Mouse (Mus musculus): ENCODE results near the gene Errfi1.
"Not testable (repeated sequence)": the region's sequence is repeated elsewhere in the genome, so short reads cannot be mapped to it uniquely, and the experiment has no call there.

Errfi1 gene

DNA sequence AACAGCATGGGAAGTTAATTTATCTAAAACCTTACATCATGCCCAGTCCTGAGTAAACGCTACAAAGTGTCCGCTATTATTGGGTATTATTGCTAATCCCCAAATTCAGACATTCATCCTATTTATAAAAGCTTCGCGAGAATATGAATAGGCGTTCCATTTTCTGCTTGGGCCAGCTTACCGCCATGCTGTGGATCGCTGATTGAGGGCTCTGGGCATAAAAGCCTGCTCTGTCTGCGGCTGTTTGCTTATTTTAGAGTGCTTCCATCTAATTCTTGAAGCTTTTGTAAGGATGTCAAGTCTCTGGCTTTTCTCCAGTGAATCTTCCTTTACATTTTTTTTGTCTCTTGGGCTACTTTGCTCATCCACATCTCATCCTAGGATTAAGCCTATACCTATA, 7.4 kb upstream of the Errfi1 start:
- DNase-seq (ENCODE audit: low read depth, low spot score) = no peak

DNA sequence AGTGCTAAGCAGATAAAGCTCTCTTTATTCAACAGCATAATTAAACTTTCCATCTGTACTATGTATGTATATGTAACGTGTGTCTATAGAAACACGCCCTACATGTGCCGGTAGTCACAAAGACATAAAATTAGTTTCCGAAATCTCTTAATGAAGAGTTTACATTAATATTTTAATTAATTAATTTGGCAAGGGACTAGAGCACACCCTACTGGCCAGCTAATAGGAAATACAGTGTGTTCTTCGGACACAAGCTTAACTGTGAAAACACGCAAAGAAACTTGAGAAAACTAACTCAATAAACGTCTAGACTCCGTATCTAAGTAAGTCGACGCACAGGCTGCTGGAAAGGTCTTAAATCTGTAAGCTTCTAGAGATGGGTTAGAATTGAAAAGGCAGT, 3.8 kb upstream of the Errfi1 start:
- DNase-seq (ENCODE audit: low read depth, low spot score) = no peak

DNA sequence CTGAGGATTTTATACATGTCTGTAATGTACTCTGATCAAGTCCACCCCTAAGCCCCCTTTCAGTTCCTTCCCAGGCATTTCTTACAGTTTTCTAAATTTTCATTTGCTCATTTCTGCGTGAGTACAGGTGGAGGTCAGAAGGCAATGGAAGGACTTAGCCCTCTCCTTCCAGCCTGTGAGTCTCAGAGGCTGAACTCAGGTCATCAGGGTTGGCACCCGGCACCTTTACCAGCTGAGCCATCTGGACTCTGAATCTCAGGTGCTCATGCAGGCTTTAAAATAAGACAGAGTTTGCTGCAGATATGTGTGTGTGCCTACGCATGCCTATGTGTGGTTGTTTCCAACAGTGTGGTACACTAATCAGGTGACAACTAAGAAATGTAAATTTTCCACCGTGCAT, 2.8 kb upstream of the Errfi1 start:
- DNase-seq (ENCODE audit: low read depth, low spot score) = no peak

DNA sequence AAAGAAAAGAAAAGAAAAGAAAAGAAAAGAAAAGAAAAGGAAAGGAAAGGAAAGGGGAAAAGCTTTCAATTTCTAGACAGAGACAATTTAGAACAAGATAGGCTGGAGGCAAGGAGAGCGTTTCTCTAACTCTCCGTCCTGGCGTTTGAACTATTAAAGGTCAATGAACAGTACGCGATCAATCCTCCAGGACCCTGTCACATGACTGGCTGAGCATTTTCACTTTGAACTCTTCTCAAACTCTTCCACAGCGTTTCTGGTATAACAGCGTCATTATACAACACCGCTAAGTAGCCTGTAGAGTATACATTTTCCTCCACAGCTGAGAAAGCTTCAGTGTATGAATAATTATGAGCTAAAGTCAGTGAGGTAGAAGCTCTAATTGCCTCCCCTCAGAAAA, 1.7 kb upstream of the Errfi1 start:
- DNase-seq (ENCODE audit: low read depth, low spot score) = no peak

DNA sequence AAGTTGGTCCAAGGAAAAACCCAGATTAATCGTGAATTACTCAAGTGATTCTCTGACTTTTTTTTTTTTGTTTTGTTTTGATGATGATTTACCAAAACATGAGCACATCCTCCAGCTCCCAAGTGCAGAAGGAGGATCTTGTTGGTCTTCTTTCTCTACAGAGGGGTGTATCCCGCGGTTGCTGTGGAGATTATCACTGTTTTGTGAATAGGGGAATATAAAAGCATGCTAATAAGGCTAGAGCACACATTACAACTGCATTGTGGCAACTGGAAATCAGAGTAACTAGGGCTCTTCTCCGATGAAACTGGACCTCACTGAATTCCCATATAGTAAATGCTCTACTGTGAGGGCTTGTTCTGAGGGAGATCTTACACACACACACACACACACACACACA, 1.2 kb upstream of the Errfi1 start:
- no peak for DNase-seq (ENCODE audit: low read depth, low spot score)

DNA sequence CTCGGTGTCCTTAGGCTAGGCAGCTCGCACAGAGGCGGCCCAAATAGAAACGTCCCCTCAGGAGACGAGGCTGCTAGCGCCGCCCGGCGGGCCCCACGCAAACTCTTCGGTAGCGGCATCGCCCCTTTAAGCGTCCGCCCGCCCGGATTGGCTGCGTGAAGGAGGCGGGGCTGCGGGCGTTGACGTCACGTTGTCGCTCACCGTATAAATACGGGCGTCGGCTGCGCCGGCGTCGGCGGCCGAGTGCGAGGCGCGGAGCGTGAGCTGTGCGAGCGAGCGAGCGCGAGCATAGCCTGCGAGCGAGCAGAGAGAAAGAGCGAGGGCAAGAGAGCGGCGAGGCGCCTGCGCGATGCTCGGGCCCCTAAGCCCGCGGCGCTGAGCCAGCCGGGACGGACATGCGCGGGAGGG, 1.1 kb downstream of the Errfi1 start:
- peak; percentile 99 for DNase-seq (ENCODE audit: low read depth, low spot score)

DNA sequence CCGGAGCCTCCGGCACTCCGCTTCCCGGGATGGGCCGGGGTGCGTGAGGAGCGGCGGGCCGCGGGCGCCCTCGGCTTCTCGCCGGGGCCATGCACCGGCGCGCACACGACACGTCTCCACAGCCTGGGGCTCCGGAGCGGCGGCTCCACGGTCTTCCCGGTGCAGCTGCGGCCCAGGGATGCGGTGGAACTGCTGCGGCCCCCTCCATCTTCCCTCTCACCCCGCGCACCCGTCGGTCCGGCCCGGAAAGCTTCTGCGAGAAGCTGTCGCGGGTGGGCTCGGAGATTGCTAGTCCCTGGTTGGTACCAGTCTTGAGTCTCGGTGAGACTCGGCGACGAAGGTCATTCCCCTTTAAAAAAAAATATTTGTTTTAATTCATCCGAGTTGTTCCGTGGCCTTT, 1.6 kb downstream of the Errfi1 start:
- no peak for DNase-seq (ENCODE audit: low read depth, low spot score)

DNA sequence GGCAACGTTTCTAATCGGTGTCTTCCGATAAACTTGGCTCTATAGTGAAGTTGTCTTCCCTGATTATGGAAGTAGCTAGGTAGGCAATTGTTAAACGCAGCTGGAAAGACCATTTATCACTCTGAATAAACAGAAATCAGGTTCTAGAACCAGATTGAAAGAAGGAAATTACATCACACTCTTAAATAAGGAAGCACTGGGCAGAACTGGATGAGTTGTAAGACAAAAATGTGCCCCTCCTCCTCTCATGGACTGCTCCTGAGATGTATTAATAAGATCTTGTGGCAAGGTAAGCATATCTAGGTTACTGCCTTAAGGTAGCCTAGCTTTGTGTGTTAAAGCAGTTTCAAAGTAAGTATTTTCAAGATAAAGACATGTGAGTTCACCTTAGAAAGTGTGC, 6.8 kb downstream of the Errfi1 start:
- no peak for DNase-seq (ENCODE audit: low read depth, low spot score)

DNA sequence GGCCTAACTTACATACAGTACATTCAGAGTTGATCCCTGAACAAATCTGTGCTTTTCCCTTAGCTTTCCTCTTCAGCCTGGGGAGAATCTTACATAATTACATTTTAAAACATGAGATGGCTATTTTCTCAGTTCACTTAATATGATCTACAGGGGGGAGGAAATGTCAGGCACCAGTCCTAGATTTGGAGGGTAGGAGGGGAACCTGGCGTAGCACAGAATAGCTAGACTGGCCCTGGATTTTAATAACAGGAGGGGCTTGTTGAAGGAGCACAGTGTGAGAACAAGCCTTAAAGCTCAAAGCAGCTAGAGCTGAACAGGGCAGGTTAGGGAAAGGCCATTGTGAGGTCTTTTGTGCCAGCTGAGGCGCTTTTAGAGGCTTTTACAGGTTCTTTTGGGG, 7.4 kb downstream of the Errfi1 start:
- DNase-seq (ENCODE audit: low read depth, low spot score) = no peak

DNA sequence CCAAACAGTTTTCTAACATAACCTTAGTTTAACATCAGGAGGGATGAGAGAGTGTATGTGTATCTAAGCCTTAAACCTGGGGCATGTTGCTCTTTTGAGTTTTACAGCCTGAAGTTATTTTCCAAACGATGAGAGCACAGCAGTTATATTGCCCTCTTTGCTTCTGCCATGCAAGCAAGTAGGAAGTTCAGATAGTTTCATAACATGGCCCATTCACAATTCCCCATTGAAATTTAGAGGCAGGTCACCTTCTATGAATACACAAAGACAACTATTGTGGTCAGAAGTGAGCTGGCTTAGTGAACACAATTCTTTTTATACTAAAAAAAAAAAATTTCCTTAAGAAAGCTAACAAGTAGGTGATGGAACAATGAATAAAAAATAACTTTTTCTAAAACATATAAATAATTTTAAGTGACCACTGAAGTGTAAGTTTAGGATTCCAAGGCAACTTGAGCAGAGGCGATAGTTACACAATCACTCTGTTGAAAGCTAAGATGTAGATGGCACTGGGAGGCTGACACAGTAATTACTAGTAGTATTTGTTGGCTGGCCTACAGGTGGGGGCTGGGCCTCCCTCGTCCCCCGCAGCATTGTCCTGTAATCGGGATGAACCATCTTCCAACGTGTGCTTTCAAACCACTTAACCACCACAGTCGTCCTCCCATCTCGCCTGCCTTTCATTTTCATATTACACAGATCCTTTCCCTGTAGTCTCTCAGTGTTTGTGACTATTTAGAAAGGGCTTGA, 9.1 kb downstream of the Errfi1 start:
- DNase-seq (ENCODE audit: low read depth, low spot score) = no peak

DNA sequence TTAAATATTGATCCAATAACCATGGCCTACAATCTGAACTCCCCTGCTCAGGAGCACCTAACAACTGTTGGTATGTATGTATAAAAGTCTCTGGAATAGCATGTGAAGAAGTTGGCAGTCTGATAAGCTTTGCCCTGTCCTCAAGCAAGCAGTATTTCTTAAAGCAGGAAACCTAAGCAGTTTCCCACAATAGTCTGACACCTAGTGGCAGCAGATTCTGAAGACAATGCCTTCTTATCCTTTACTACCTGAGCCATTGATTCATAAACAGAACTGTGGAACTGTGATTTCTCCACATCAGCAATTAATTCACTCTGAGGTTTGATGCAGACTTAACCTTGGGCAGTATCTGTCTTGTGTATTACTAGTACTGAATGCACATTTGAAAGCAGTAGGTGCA, 11.7 kb downstream of the Errfi1 start:
- no peak for DNase-seq (ENCODE audit: low read depth, low spot score)

DNA sequence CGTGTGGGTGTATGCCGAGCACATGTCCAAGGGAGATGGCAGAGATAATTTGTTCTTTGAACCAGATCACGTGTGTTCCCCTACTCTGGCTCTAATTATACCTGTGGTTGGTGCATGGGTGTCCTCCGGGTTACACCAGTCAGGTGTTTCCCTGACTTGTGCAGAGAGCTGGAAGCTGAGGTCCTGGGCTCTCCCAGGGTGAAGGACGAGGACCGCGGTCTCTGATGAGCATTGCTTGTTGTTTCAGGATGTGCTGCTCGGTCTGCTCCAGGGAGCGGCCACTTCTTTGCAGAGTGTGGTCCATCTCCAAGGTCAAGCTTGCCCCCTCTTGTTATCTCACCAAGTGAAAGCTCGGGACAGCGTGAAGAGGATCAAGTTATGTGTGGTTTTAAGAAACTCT, 12.3 kb downstream of the Errfi1 start:
- no peak for DNase-seq (ENCODE audit: low read depth, low spot score)

DNA sequence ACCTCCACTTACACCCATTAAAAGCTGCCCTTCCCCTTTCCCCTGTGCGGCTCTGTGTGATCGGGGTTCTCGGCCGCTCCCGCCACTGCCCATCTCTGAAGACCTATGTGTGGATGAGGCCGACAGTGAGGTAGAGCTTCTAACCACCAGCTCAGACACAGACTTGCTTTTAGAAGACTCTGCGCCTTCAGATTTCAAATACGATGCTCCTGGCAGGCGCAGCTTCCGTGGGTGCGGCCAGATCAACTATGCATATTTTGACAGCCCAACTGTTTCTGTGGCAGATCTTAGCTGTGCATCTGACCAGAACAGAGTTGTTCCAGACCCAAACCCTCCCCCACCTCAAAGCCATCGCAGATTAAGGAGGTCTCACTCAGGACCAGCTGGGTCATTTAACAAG, 12.8 kb downstream of the Errfi1 start:
- no peak for DNase-seq (ENCODE audit: low read depth, low spot score)

DNA sequence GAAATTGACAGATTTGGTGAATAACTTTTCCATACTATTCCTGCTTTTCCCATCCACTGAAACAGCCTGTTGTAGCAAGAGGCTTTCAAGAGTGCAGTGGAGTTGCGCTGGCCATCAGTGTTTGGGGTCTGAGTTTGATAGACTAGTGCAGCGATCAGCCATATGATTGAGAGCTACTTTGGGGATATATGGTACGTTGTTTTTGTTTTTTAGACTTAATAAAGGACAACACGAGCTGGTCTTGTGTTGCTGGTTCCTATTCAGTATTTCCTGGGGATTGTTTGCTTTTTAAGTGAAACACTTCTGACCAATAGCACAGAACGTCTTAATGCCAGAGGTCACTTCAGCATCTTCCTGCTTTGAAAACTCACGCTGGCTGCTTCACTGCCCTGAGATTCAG, 14.4 kb downstream of the Errfi1 start:
- DNase-seq (ENCODE audit: low read depth, low spot score) = no peak

DNA sequence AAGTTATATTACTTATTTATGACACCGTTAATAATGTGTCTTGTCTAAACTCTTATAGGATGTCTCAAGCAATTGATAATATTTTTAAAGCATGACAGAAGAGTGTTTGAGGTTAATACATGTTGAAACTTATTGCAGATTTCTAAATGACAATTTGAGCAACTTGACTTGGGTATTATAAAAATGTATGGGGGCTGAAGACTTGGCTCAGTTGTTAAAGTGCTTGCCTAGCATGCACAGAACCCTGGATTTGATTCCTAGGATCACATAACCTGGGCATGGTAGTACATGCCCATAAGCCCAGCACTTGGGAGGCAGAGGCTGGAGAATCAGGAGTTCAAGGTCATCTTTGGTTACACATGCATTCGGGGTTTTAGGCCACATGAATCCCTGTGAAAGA, 15.1 kb downstream of the Errfi1 start:
- DNase-seq (ENCODE audit: low read depth, low spot score) = no peak

DNA sequence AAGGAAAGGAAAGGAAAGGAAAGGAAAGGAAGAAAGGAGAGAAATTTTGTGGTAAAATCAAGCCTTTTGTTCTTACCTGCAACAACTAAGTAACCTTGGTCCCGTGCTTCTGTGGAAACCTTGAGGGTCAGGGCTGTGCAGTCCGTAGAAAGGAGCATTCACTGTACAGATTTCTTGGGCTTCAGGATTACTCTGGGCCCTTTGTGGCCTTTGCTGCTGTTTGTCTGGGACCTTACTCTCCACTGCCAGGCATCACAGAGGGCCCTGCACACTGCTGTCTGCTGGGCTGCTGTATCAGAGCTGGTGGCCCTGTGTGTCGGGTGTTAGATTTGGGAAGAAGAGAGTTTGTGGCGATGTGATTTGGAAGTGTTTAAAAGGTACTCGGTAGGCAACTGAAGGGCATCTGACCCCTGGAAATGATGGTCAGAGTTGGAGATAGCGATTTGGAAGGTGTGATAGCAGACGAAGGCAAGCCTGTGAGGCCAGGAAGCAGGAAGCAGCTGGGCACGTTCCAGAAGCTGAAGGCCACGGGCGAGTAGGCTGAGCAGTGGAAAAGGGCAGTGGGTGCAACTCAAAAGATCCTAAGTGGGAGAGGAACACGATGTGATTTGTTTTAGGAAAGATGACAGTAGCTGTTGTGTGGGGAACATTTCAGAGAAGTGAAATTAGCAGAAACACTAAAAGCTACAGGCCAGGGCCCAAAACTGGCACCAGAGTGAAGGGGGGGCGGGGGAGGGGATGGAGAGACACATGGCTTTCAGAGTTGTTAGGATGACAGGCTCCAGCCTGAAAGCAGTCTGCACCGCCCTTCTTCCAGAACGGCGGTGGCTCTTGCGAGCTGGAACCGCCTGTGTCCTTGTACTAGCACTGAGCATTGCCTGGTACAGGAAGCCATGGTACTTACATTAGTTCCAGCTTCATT, 15.8 kb downstream of the Errfi1 start:
- DNase-seq (ENCODE audit: low read depth, low spot score) = no peak

DNA sequence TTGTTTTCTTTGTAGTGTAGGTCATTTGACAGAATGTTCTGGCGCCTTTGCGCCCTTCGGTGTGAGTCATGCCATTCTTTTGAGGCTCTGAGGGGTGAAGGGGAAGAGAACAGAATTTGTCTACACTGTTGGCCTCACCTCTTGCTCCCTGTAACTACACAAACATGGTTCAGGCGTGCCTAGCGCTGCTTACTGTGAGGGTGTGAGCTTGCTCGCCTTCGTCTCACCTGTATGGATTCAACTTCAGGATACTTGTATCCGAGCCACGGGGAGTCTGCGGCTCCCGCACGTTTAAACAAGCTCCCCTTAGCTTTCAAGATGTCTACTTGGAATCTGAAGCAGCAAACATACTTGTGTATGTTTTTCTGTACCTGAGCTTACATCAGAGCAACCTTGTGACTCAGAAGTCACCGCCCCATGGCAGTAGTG, 17.3 kb downstream of the Errfi1 start:
- no peak for DNase-seq (ENCODE audit: low read depth, low spot score)

DNA sequence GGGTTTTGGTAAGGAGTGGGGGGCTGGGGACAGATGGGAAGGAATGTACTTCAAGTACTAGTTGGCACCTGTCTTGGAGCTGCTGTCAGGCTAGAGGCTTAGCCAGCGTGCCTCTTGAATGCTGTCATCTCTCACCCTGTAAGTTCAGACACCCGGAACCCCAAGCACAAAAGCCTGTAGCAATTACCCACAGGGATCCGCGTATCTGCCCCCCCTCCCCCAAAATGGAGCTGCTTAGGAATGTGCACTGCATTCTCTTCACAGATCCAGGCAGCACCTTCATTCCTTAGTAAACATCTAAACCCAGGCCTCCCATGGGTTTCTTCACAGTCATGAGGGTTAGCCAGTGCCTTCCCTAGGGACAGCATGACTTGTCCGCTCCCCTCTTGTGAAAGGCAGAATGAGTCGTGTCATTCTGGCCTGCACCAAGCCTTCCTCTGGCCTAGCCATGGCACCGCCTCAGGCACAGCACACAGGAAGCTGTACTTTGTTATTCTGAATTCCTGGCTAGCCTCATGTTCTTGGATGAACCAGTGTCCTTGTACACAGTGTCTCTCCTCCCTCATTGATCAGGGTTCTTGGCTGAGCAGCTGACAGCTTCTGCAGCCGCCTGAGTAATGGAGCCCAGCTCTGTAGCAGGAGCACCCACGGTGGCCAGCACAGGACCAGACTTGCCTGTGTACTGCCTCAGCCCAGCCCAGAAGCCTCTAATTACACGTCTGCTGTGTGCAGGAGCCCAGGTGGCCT, 17.8 kb downstream of the Errfi1 start:
- DNase-seq (ENCODE audit: low read depth, low spot score) = peak; percentile 43

DNA sequence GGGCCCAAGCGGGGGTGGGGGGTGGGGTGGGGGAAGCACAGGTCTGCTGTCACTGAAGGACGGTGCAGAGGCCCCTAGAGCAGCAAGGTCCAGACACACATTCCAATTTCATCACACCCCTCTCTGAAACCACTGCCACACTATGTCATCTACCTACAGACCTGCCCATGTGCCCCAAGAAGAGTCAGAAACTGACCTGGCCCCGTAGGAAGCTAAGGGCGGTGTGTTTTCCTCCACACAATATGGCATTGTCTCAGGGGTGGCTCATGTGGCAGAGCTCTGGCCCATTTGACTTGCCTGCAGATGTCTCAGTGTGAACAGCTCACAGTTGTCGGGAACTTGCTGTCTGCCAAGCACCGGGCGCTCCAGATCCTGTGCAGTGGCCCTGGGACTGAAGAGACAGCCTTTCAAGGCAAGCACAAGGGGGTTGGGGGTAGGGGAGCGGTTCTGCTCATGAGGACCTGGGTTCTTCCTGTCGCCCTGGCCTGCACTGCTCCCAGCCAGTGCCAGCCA, 18.5 kb downstream of the Errfi1 start:
- DNase-seq (ENCODE audit: low read depth, low spot score) = no peak

DNA sequence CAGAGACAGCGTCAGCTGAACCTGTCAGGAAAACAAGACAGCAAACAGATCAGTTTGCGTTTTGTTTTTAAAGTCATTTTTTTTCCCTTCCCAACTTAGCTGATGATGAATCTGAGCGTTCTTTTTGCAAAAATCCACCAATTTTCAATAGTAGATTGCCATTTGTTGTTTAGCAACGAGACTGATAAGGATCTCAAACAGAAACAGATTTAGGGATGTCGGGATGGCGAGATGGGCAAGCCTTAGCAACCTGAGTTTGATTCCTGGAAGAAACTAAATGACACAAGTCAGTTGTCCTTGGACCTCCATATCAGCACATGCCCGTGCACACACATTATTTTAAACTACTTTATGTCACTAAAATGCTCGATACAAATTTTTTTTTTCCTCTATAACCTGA, 19.0 kb downstream of the Errfi1 start:
- no peak for DNase-seq (ENCODE audit: low read depth, low spot score)

DNA sequence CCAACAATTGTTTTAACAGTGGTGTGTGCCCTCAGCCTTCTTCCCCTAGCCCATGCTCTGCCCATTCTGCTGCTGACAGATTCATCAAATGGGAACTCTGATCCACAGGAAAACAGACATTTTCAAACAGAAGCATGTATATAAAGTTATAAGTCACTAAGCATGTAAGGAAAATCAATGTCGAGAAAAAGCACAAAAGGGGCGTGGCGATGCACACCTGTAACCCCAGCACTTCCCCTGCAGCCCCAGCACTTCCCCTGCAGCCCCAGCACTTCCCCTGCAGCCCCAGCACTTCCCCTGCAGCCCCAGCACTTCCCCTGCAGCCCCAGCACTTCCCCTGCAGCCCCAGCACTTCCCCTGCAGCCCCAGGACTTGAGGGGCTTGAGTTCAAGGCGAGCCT, 20.7 kb downstream of the Errfi1 start:
- DNase-seq (ENCODE audit: low read depth, low spot score) = not testable (repeated sequence)

DNA sequence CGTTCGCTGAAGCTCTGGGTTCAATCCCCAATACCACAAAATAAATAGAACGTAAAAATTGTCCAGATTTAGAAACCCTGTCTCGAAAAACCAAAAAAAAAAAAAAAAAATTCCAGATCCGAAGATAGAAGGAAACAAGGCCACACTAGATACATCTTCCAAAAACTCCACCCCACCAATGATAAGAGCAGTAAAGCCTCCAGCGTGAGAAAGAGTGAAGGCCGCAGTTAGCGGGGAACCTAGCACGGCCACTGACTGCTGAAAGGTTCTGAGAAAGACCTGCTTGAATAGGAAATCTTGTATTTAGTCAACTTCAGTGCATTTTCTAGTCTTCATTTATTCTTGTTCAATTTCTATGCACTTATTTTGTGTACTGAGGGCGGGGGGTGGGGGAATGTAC, 21.7 kb downstream of the Errfi1 start:
- no peak for DNase-seq (ENCODE audit: low read depth, low spot score)
